ENCODE assay signal across 12 mouse cellular contexts in genomic region chr11:96350341-96350624, GRCm38 (mm10). TPM values are rescaled to one million over a fixed set of nuclear protein-coding genes. Genes with fewer than 3 reads are reported as not detected.
DNase-seq lines count a peak whose midpoint lies in the region; ATAC-seq lines count a peak whose summit lies in the region.
"Had no signal": no experiment of that assay in that cellular context is flagged by ENCODE, and none has a peak within 500 bp of the region (broad histone marks: within the 10 kb centered on the region; RNA-seq: fewer than 3 reads in every experiment).

TSS of gene Hoxb2 (plus strand) at chr11:96350525.

- peak within 1 kb of the TSS; percentile 100 for H3K9ac ChIP-seq in kidney, embryonic 14.5 days (ENCODE audit: low read depth, low read length)
- no peak within 1 kb of the TSS; the same call in 1 of the 2 replicates for H3K9ac ChIP-seq in embryonic facial prominence, embryonic 14.5 days (ENCODE audit: low read depth, low read length)
- no peak within 1 kb of the TSS for H3K9ac ChIP-seq in limb, embryonic 13.5 days
- H3K9ac ChIP-seq: embryonic facial prominence, embryonic 13.5 days had no signal

- H3K4me3 ChIP-seq in kidney, embryonic 14.5 days (ENCODE audit: low read length): peak within 1 kb of the TSS; percentile 26
- H3K4me3 ChIP-seq in embryonic facial prominence, embryonic 14.5 days (ENCODE audit: low read depth, low read length): no peak within 1 kb of the TSS
- no peak within 1 kb of the TSS for H3K4me3 ChIP-seq in limb, embryonic 13.5 days
- H3K4me3 ChIP-seq: embryonic facial prominence, embryonic 13.5 days had no signal

- WGBS in kidney, embryonic 14.5 days: 0% methylated on average over 2 of the region's 2 CpGs
- 16% methylated on average over 2 of the region's 2 CpGs for WGBS in embryonic facial prominence, embryonic 14.5 days
- WGBS in limb, embryonic 13.5 days: 11% methylated on average over 2 of the region's 2 CpGs

- ATAC-seq in kidney, embryonic 14.5 days (ENCODE audit: low FRiP score, low TSS enrichment): no peak
- no peak for ATAC-seq in embryonic facial prominence, embryonic 14.5 days (ENCODE audit: low read depth)
- ATAC-seq in limb, embryonic 13.5 days (ENCODE audit: low FRiP score, low read depth): no peak
- ATAC-seq in granulocyte monocyte progenitor cell, adult 5-6 weeks (replicated peaks; ENCODE audit: poor library complexity, severe bottlenecking): no peak

- no peaks in the 10 kb centered on the region for H3K9me3 ChIP-seq in kidney, embryonic 14.5 days (ENCODE audit: control insufficient read depth, low read length)
- H3K9me3 ChIP-seq in embryonic facial prominence, embryonic 14.5 days (ENCODE audit: control insufficient read depth, low read length): no peaks in the 10 kb centered on the region
- H3K9me3 ChIP-seq in limb, embryonic 13.5 days: no peaks in the 10 kb centered on the region
- H3K9me3 ChIP-seq: embryonic facial prominence, embryonic 13.5 days had no signal

- H3K4me1 ChIP-seq in kidney, embryonic 14.5 days (ENCODE audit: control insufficient read depth, insufficient read depth, low read length): peaks cover 56% of the 10 kb centered on the region
- H3K4me1 ChIP-seq in embryonic facial prominence, embryonic 14.5 days (ENCODE audit: control insufficient read depth, insufficient read depth, low read length): no peaks in the 10 kb centered on the region
- H3K4me1 ChIP-seq in limb, embryonic 13.5 days: peaks cover 22% of the 10 kb centered on the region

- peak within 1 kb of the TSS; percentile 99 for H3K27ac ChIP-seq in kidney, embryonic 14.5 days (ENCODE audit: low read depth, low read length)
- H3K27ac ChIP-seq in embryonic facial prominence, embryonic 14.5 days (replicated peaks; ENCODE audit: low read depth, low read length): no peak within 1 kb of the TSS; the same call in 1 of the 2 replicates
- no peak within 1 kb of the TSS for H3K27ac ChIP-seq in limb, embryonic 13.5 days
- H3K27ac ChIP-seq: embryonic facial prominence, embryonic 13.5 days had no signal

- no peak for DNase-seq in kidney, adult 18-20 months
- DNase-seq in adrenal gland, adult 2 months: no peak
- DNase-seq in embryonic facial prominence, embryonic 14.5 days (ENCODE audit: low spot score): no peak
- no peak for DNase-seq in right cerebral cortex, postnatal 25 days
- no peak for DNase-seq in cerebellum, adult 11 months

- H3K27me3 ChIP-seq in kidney, embryonic 14.5 days (ENCODE audit: control insufficient read depth, insufficient read depth, low read length): no peaks in the 10 kb centered on the region
- peaks cover 95% of the 10 kb centered on the region for H3K27me3 ChIP-seq in embryonic facial prominence, embryonic 14.5 days (replicated peaks; ENCODE audit: control insufficient read depth, insufficient read depth, low read length)
- H3K27me3 ChIP-seq in limb, embryonic 13.5 days: peaks cover 92% of the 10 kb centered on the region

- peak within 1 kb of the TSS; percentile 91 for H3K4me2 ChIP-seq in kidney, embryonic 14.5 days (replicated peaks; ENCODE audit: low read depth, low read length)
- peak within 1 kb of the TSS; percentile 50; the same call in 1 of the 2 replicates for H3K4me2 ChIP-seq in embryonic facial prominence, embryonic 14.5 days (ENCODE audit: low read depth, low read length)
- peak within 1 kb of the TSS; percentile 59; the same call in 1 of the 2 replicates for H3K4me2 ChIP-seq in limb, embryonic 13.5 days (replicated peaks)
- H3K4me2 ChIP-seq: embryonic facial prominence, embryonic 13.5 days had no signal

- H3K36me3 ChIP-seq in kidney, embryonic 14.5 days (ENCODE audit: control insufficient read depth, insufficient read depth, low read length): peaks cover 25% of the 10 kb centered on the region; the same call in 1 of the 2 replicates
- no peaks in the 10 kb centered on the region for H3K36me3 ChIP-seq in embryonic facial prominence, embryonic 14.5 days (ENCODE audit: control insufficient read depth, insufficient read depth, low read length)
- H3K36me3 ChIP-seq in limb, embryonic 13.5 days: no peaks in the 10 kb centered on the region
- H3K36me3 ChIP-seq: embryonic facial prominence, embryonic 13.5 days had no signal

RNA-seq across cellular contexts. Expression of gene Hoxb2, which starts in this region (rescaled TPM):
- polyA plus RNA-seq in kidney, embryonic 14.5 days (2014; fragmentation: Nextera tagmentation; extraction: Ambion mirVana): 49.9 and 67.2 TPM in 2 replicates
- 10 to 100 TPM; 18.7 to 22.6 TPM for total RNA-seq in adrenal gland, adult 2 months (2021)
- polyA plus RNA-seq in adrenal gland, adult 2 months (2012; rRNA removed): 69.6 and 86.1 TPM in 2 replicates
- 7.5 and 8.9 TPM in 2 replicates for polyA plus RNA-seq in embryonic facial prominence, embryonic 14.5 days (2014; fragmentation: Nextera tagmentation; extraction: Ambion mirVana)
- 3.9 and 4.8 TPM in 2 replicates for polyA plus RNA-seq in limb, embryonic 13.5 days (2015; fragmentation: Nextera tagmentation; extraction: Ambion mirVana)
- 1.7 TPM in 1 of 2 replicates, not detected in the other for total RNA-seq in granulocyte monocyte progenitor cell, adult 5-6 weeks (2014; fragmentation: Nextera tagmentation)
- total RNA-seq in granulocyte monocyte progenitor cell, adult 5-6 weeks (2017): 0.26 TPM in 1 of 2 replicates, not detected in the other
- total RNA-seq: gastrocnemius, adult 18-20 months; layer of hippocampus, postnatal 10 days; megakaryocyte, adult 5-6 weeks had no signal

Comparison
In these comparisons a context has a peak if more than half of its experiments do, and no peak if none do; other contexts are left out.
1. RNA of gene Hoxb2 (total RNA-seq): 18.7 to 22.6 TPM in adrenal gland, adult 2 months; 0.26 to 1.7 TPM in granulocyte monocyte progenitor cell, adult 5-6 weeks; every median in the first group is over 4 times any median in the second.
2. Peak in every context shown above with its lines, with median percentiles within 50 percentile points of each other: H3K4me2 ChIP-seq.